Mouse (Mus musculus): ENCODE data around the gene Ndufb3. TPM values are rescaled to one million over a fixed set of nuclear protein-coding genes. Genes with fewer than 3 reads are reported as not detected.

Gene Ndufb3
- polyA plus RNA-seq, 1 experiment = 93.1 TPM

- TF ChIP-seq POLR2A (IDR thresholded peaks at IDR 0.05; ENCODE audit: borderline replicate concordance, control insufficient read depth, low read depth, low read length) (no peak), CTCF (IDR thresholded peaks at IDR 0.05; ENCODE audit: control insufficient read depth, insufficient read depth, low read length) (no peak)
- H3K4me1 ChIP-seq (ENCODE audit: control insufficient read depth, insufficient read depth, low read length) = no peaks in the 10 kb centered on the region
- no peak overlapping the region for H3K4me3 ChIP-seq (replicated peaks; ENCODE audit: control insufficient read depth, low read depth, low read length)
- no peak overlapping the region for H3K27ac ChIP-seq (ENCODE audit: control insufficient read depth, insufficient read depth, low read depth, low read length, poor library complexity)
- 49% methylated on average over 1 of the region's 1 CpGs for WGBS
Observed at GRCm38 (mm10) chr1:58610611-58611010, 24.4 kb downstream of the Ndufb3 start.

- Histone ChIP-seq H3K4me3 (replicated peaks; ENCODE audit: control insufficient read depth, low read depth, low read length) (no peak overlapping the region), H3K4me1 (ENCODE audit: control insufficient read depth, insufficient read depth, low read length) (no peaks in the 10 kb centered on the region), H3K27ac (ENCODE audit: control insufficient read depth, insufficient read depth, low read depth, low read length, poor library complexity) (no peak overlapping the region)
- TF ChIP-seq CTCF (IDR thresholded peaks at IDR 0.05; ENCODE audit: control insufficient read depth, insufficient read depth, low read length) = no peak
- no peak for TF ChIP-seq POLR2A (IDR thresholded peaks at IDR 0.05; ENCODE audit: borderline replicate concordance, control insufficient read depth, low read depth, low read length)
- 82% methylated on average over 6 of the region's 6 CpGs for WGBS
Observed at GRCm38 (mm10) chr1:58613786-58614185, 27.6 kb downstream of the Ndufb3 start.

GRCm38 (mm10) chr1:58614424-58614823, 28.2 kb downstream of the Ndufb3 start:
- no peak overlapping the region for H3K27ac ChIP-seq (ENCODE audit: control insufficient read depth, insufficient read depth, low read depth, low read length, poor library complexity)
- WGBS = 68% methylated on average over 3 of the region's 3 CpGs
- no peak for TF ChIP-seq CTCF (IDR thresholded peaks at IDR 0.05; ENCODE audit: control insufficient read depth, insufficient read depth, low read length)
- no peak for TF ChIP-seq POLR2A (IDR thresholded peaks at IDR 0.05; ENCODE audit: borderline replicate concordance, control insufficient read depth, low read depth, low read length)
- H3K4me1 ChIP-seq (ENCODE audit: control insufficient read depth, insufficient read depth, low read length) = no peaks in the 10 kb centered on the region
- no peak overlapping the region for H3K4me3 ChIP-seq (replicated peaks; ENCODE audit: control insufficient read depth, low read depth, low read length)

DNA sequence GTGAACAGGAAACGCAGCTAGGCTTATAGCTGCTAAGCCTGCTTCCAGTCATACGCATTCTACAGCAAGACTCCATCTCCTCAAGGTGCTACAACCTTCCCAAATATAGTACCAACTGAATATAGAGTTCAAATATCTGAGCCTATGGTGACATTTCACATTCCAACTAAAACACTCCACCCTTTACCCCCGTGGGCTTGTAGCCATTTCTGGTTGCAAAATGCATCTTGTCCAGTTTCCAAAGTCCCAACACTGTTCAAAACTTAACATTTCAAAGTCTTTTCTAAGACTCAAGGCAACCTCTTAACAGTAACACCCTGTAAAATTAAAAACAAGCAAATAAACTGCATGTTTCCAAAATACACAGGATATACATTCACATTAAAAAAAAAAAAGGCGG, 29.0 kb downstream of the Ndufb3 start:
- no peaks in the 10 kb centered on the region for H3K4me1 ChIP-seq (ENCODE audit: control insufficient read depth, insufficient read depth, low read length)
- TF ChIP-seq POLR2A (IDR thresholded peaks at IDR 0.05; ENCODE audit: borderline replicate concordance, control insufficient read depth, low read depth, low read length) (no peak), CTCF (IDR thresholded peaks at IDR 0.05; ENCODE audit: control insufficient read depth, insufficient read depth, low read length) (no peak)
- no peak overlapping the region for H3K4me3 ChIP-seq (replicated peaks; ENCODE audit: control insufficient read depth, low read depth, low read length)
- no peak overlapping the region for H3K27ac ChIP-seq (ENCODE audit: control insufficient read depth, insufficient read depth, low read depth, low read length, poor library complexity)
- WGBS = 69% methylated on average over 4 of the region's 4 CpGs

- Histone ChIP-seq H3K4me1 (ENCODE audit: control insufficient read depth, insufficient read depth, low read length) (no peaks in the 10 kb centered on the region), H3K27ac (ENCODE audit: control insufficient read depth, insufficient read depth, low read depth, low read length, poor library complexity) (no peak overlapping the region), H3K4me3 (replicated peaks; ENCODE audit: control insufficient read depth, low read depth, low read length) (no peak overlapping the region)
- 68% methylated on average over 3 of the region's 3 CpGs for WGBS
- TF ChIP-seq POLR2A (IDR thresholded peaks at IDR 0.05; ENCODE audit: borderline replicate concordance, control insufficient read depth, low read depth, low read length) = no peak
- TF ChIP-seq CTCF (IDR thresholded peaks at IDR 0.05; ENCODE audit: control insufficient read depth, insufficient read depth, low read length) = no peak
Observed at GRCm38 (mm10) chr1:58616176-58616575, 30.0 kb downstream of the Ndufb3 start.

GRCm38 (mm10) chr1:58617076-58617475, 30.9 kb downstream of the Ndufb3 start:
- H3K4me3 ChIP-seq (replicated peaks; ENCODE audit: control insufficient read depth, low read depth, low read length) = no peak overlapping the region
- TF ChIP-seq POLR2A (IDR thresholded peaks at IDR 0.05; ENCODE audit: borderline replicate concordance, control insufficient read depth, low read depth, low read length) (no peak), CTCF (IDR thresholded peaks at IDR 0.05; ENCODE audit: control insufficient read depth, insufficient read depth, low read length) (no peak)
- H3K4me1 ChIP-seq (ENCODE audit: control insufficient read depth, insufficient read depth, low read length) = no peaks in the 10 kb centered on the region
- WGBS = 79% methylated on average over 5 of the region's 5 CpGs
- H3K27ac ChIP-seq (ENCODE audit: control insufficient read depth, insufficient read depth, low read depth, low read length, poor library complexity) = no peak overlapping the region

DNA sequence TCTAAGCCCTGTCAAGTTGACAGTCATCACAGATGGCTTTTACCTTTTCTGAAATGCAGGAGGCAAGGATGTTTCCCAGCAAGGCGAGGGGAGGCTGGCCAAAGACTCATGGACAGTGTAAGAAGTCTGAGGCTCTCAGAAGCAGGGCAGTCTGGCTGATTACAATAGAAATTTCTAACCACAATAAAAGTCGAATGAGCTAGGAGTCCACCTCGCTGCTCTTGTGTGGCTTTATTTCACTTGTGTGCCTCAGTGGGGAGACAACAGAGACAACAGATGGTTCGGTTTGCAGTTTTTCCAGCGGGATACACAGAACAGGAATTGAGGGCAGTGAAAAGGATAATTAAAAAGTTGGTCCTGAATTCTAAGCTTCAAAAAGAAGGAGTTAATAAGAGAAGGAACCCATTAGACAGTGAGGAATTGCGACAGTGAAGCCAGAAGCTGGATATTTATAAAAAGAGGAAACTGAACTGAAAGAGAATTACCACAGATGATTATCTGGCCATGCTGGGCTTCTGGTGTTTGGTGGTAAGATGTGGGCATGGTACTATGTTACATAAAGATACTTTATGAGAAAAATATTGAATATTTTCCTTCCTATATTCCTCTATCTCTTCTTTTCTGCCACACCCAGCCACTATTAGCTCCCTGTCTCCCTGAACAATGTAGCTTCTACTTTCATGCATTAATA, 31.9 kb downstream of the Ndufb3 start:
- H3K4me1 ChIP-seq (ENCODE audit: control insufficient read depth, insufficient read depth, low read length) = no peaks in the 10 kb centered on the region
- H3K4me3 ChIP-seq (replicated peaks; ENCODE audit: control insufficient read depth, low read depth, low read length) = no peak overlapping the region
- 9% methylated on average over 6 of the region's 6 CpGs for WGBS
- TF ChIP-seq CTCF (IDR thresholded peaks at IDR 0.05; ENCODE audit: control insufficient read depth, insufficient read depth, low read length) (no peak), POLR2A (IDR thresholded peaks at IDR 0.05; ENCODE audit: borderline replicate concordance, control insufficient read depth, low read depth, low read length) (no peak)
- H3K27ac ChIP-seq (ENCODE audit: control insufficient read depth, insufficient read depth, low read depth, low read length, poor library complexity) = peak overlapping the region; percentile 1; the same call in 1 of the 2 replicates

- 78% methylated on average over 2 of the region's 2 CpGs for WGBS
- no peak overlapping the region for H3K27ac ChIP-seq (ENCODE audit: control insufficient read depth, insufficient read depth, low read depth, low read length, poor library complexity)
- TF ChIP-seq POLR2A (IDR thresholded peaks at IDR 0.05; ENCODE audit: borderline replicate concordance, control insufficient read depth, low read depth, low read length) (no peak), CTCF (IDR thresholded peaks at IDR 0.05; ENCODE audit: control insufficient read depth, insufficient read depth, low read length) (no peak)
- H3K4me1 ChIP-seq (ENCODE audit: control insufficient read depth, insufficient read depth, low read length) = no peaks in the 10 kb centered on the region
- H3K4me3 ChIP-seq (replicated peaks; ENCODE audit: control insufficient read depth, low read depth, low read length) = no peak overlapping the region
Observed at GRCm38 (mm10) chr1:58618766-58619165, 32.6 kb downstream of the Ndufb3 start.

DNA sequence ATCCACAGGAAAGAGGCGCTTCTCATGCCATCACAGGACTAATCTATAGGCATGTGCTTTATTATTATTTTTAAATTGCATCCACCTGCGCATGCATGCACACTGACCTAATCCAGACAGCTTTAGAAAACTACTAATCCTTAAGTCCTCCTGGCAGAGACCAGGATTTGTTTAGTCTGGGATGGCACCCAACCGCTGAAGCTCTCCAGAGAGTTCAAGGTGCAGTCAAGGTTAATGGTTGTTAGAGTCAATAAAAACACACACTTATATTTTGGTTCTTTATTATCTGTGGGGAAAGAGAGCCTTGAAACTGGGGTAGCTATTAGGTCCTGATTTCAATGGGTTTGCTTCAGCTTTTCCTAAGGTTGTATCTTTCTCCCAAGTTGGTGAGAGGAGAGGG, 35.1 kb downstream of the Ndufb3 start:
- no peak overlapping the region for H3K4me3 ChIP-seq (replicated peaks; ENCODE audit: control insufficient read depth, low read depth, low read length)
- H3K27ac ChIP-seq (ENCODE audit: control insufficient read depth, insufficient read depth, low read depth, low read length, poor library complexity) = no peak overlapping the region
- TF ChIP-seq CTCF (IDR thresholded peaks at IDR 0.05; ENCODE audit: control insufficient read depth, insufficient read depth, low read length) = no peak
- TF ChIP-seq POLR2A (IDR thresholded peaks at IDR 0.05; ENCODE audit: borderline replicate concordance, control insufficient read depth, low read depth, low read length) = no peak
- WGBS = 82% methylated on average over 3 of the region's 3 CpGs
- no peaks in the 10 kb centered on the region for H3K4me1 ChIP-seq (ENCODE audit: control insufficient read depth, insufficient read depth, low read length)

All from bone marrow, adult 2 months (tissue).